Mouse (Mus musculus): ENCODE measurements around the gene Afg1l.

Afg1l gene

GRCm38 (mm10) chr10:42476774-42477475, 1.4 kb downstream of the Afg1l start:
- DNase-seq = no peak

- DNase-seq = no peak
Measured at GRCm38 (mm10) chr10:42474946-42475514, 3.3 kb downstream of the Afg1l start.

DNA sequence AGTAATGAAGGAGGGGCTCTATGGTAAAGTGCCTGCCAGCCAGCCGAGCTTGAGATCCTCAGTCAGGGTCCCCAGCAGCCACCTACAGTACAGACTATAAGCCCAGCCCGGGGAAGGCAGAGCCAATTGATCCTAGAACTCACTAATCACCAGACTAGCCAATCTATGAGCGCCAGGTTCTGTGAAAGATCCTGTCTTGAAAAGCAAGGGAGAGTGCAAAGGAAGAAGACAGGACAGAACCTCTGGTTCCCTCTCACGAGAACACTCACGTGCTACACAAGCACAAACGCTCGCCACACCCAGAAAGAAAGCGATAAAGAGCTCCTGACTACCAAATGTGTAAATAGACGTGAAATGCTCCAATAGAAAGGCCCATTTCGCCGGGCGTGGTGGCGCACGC, 13.6 kb downstream of the Afg1l start:
- DNase-seq = no peak

GRCm38 (mm10) chr10:42464224-42464623, 14.1 kb downstream of the Afg1l start:
- no peak for DNase-seq

DNA sequence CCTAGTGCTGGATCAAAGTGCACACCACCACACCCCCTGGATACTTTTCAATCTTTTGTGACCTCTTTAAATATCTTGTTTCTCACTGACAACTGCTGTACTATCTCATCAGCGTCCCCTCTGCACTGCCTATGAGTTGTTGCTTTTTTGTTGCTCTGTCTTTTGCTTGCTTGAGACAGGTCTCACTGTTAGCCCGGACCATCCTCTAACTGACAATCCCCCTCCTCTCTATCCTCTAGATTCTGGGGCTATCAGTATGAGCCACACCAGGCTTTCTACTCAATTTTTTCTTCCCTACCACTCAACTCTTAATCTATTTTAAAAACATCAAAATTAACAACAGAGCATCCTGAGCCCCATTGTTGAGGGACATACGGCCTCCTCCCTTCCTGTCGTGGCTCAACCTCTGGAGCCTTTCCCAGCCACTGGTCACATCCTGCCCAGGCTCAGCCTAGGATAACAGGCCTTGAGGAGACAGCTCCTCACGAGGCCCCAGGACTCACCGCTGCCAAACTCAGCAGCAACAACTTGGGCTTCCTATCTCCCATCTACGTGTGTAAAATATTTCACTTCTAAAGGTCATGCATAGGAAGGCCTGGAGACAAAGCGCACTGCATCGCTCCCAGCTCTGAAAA, 20.7 kb downstream of the Afg1l start:
- no peak for DNase-seq

GRCm38 (mm10) chr10:42455981-42456380, 22.4 kb downstream of the Afg1l start:
- no peak for DNase-seq

GRCm38 (mm10) chr10:42454690-42455089, 23.7 kb downstream of the Afg1l start:
- no peak for DNase-seq

GRCm38 (mm10) chr10:42454266-42454665, 24.1 kb downstream of the Afg1l start:
- DNase-seq = no peak

DNA sequence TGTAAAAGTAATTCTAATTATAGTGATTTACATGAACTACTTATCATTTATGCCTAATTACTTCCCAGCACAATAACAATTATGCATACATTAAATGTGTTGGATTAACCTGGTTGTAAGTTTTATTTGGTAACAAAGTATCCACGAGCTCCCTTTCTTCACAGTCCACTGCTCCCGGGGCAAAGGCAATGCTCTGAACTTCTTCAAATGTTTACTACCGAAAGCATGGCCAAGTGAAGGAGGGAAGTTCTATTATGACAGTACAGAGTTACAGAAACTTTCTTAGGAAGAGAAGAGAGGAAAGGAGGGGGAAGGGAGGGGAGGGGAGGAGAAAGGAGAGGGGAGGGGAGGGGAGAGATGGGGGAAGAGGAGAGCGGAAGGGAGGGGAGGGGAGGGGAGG, 28.7 kb downstream of the Afg1l start:
- DNase-seq = no peak

DNA sequence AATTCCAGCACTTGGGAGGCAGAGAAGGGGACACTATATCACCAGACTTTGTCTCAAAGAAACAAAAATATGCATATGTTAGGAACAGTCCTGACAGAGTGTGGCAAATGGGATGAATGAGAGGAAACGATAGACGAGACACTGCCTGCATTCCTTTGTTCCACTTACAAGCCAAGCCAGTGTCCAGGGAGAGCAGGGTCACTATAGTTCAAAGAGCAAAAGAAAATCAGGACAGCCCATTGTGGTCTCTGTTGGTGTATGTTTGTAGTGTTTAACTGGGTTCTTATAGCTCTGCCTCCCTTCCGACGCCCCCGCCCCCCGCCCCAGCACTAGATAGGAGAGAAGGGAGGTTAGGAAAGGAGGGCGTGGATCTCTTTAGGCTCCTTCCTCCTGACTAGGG, 30.0 kb downstream of the Afg1l start:
- no peak for DNase-seq

GRCm38 (mm10) chr10:42446145-42446544, 32.2 kb downstream of the Afg1l start:
- DNase-seq = no peak

GRCm38 (mm10) chr10:42436842-42437805, 41.2 kb downstream of the Afg1l start:
- DNase-seq = no peak

DNA sequence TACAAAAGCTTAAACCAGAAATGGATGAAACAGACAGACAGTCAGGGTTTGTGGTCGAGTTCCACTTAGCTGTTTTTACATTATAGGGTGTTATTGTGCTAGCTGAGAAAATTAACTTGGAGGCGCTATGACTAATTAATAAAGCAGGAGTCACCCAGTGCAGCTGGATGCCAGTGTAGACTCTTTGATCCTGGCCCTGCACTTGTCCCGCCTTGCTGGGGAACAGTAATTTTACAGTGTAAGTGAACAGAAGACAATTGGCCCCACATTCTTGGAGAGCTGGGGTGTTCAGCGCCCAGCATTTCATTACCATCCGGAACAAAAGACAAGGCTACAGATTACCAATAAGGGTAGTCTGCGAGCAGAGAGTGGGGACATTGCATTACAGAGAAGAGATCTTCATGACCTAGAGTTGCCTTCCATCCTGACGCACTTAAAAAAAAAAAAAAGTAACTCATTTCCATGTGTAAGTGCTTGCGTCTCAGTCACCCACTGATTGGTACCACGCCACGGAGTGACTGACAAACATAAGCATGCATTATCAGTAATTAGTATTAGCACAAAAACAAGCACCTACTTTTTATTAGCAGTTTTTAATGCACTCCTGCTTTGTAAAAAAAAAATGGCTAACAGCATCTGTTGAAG, 60.7 kb downstream of the Afg1l start:
- DNase-seq = no peak

GRCm38 (mm10) chr10:42415821-42416470, 62.4 kb downstream of the Afg1l start:
- no peak for DNase-seq

- peak; percentile 16 for DNase-seq
Measured at GRCm38 (mm10) chr10:42410748-42411537, 67.4 kb downstream of the Afg1l start.

DNA sequence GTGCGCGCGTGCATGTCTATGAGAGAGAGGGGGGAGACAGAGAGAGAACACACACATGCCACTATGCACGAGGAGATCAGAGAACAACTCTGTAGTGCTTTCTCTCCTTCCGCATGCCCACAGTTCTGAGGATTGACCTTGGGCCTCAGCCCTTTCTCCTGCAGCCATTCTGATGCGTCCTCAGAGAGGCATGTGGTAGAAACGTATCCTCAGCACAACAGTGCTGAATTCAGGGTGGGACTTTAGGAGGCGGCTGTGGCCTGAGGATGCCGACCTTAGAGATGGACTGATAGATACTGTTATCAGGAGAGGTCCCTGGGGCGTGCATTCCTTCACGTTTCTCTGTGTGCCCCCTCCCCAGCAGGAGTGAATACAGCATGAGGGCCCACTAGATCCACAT, 87.9 kb downstream of the Afg1l start:
- DNase-seq = no peak

DNA sequence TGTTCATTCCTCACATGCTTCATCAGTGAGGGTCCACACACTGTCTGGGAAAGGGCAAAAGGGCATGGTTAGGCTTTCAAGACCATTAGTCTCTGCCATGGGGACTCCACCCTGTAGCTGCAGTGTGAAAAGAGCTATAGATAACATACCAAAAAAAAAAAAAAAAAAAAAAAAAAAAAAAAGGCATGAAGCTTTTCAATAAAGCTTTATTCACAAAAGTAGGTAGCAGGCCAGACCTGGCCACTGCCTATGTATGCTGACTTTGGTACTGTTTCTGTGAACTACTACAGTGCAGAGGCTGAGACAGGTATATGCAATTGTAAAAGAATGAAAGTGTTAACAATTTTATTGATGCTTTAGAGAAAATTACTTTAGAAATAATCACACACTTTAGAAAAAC, 90.2 kb downstream of the Afg1l start:
- DNase-seq = no peak

DNA sequence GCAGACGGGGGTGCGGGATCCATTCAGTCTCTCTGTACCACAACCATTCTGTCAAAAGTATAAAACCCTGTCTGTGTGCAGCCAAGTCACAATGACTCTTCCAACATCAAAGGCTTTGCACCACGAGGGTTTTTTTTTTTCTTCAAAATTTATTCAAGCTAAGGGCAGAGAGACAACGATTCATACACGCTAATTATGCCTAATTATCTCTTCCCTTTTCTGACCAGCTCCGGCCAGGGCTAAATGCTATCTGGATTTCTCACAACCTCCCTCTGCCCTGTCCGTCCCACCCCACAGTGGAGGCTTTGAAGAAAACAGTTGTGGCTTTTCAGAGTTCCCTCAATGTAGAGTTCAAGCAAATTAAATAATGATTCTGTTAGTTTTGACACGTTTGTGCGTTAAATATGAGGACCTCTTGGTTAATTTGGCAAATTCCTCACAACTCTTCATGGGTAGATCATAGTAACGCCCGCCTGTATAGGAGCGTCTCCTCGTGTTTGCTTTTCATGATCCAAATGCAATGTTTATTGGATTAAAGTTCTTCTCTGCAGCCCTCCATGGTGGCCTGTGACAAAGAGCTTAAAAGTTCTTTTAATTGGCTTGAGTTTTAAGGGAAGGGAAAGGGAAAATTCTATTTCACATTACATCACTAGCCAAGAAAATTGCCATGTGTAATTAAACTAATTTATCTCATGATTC, 93.3 kb downstream of the Afg1l start:
- DNase-seq = no peak

DNA sequence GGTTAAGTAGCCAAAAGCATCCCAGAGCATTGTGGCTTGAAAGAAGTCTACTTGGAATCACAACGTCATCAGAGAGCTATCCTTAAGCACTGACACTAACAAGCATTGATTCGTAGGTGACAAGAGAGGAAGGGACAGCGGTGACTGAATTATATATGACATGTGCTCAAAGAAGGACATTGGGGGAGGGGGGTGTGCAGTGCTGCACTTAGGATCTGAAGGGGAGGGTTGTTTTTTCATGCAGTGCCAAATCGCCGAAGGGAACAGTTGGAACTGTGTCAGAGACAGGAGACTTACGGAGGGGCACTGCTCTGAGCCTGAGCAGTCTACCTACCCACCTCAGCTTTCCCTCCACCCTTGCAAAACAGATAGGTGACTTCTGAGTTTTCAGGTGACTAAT, 94.7 kb downstream of the Afg1l start:
- DNase-seq = no peak

DNA sequence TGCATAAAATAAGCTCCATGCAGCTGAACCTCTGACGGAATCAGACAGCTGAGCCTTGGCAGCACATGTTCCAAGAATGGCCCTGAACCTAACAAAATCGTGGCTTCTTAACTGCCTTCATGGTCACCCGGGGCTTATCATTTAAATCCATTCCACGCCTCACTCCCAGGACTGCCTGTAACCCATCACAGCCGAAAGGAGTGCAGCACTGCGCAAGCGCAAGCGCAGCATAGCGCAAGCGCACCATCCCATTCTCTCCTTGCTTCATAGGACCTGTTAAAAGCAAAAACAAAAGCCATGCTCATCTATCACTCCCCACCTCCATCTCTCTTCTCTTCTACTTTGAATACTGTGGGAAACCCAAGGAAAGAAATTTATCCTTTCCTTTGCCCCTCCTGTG, 114.1 kb downstream of the Afg1l start:
- no peak for DNase-seq

DNA sequence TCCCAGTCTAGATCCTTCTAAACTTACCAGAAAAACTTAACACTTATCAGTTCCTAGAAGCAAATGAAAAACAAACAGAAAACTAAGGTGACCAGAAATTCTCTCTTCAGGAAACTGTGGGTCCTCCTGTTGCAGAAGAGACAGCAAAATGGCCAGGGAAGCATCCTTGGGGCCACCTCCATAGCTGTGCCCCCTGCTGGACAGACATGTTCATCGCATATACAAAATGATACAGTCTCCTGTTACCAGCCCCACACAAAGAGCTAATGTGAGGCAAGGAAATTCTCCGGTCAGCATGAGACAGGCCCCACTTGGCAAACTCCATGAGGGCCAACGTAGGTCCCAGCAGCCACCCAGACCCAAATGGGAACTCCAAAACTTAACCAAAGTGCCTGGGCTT, 122.4 kb downstream of the Afg1l start:
- no peak for DNase-seq
